Mouse (Mus musculus): ENCODE data around the gene Lpgat1. TPM values are rescaled to one million over a fixed set of nuclear protein-coding genes. Genes with fewer than 3 reads are reported as not detected.

Lpgat1 gene
- polyA plus RNA-seq, 1 experiment from 2014 or later = 35.8 TPM

- no peaks in the 10 kb centered on the region for H3K27me3 ChIP-seq
- no peaks in the 10 kb centered on the region; the same call in 1 of the 2 replicates for H3K36me3 ChIP-seq (replicated peaks)
- 81% methylated on average over 8 of the region's 8 CpGs for WGBS
- ATAC-seq (ENCODE audit: low FRiP score) = no peak
- no peaks in the 10 kb centered on the region for H3K4me1 ChIP-seq
- peaks cover 12% of the 10 kb centered on the region; the same call in 1 of the 2 replicates for H3K9me3 ChIP-seq
- H3K4me3 ChIP-seq (replicated peaks) = no peak overlapping the region
- H3K9ac ChIP-seq = no peak overlapping the region
- H3K27ac ChIP-seq = no peak overlapping the region
- no peak overlapping the region for H3K4me2 ChIP-seq
These were observed 75.4 kb downstream of the Lpgat1 start for GRCm38 (mm10) chr1:191792991-191793390.

GRCm38 (mm10) chr1:191793888-191794532 is 76.4 kb downstream of the Lpgat1 start:
- no peaks in the 10 kb centered on the region; the same call in 1 of the 2 replicates for H3K36me3 ChIP-seq (replicated peaks)
- WGBS = 87% methylated on average over 7 of the region's 7 CpGs
- no peak overlapping the region for H3K4me3 ChIP-seq (replicated peaks)
- peaks cover 11% of the 10 kb centered on the region; the same call in 1 of the 2 replicates for H3K9me3 ChIP-seq
- no peaks in the 10 kb centered on the region for H3K27me3 ChIP-seq
- no peak for ATAC-seq (ENCODE audit: low FRiP score)
- H3K27ac ChIP-seq = no peak overlapping the region
- H3K4me2 ChIP-seq = no peak overlapping the region
- H3K9ac ChIP-seq = no peak overlapping the region
- no peaks in the 10 kb centered on the region for H3K4me1 ChIP-seq

GRCm38 (mm10) chr1:191796238-191796896 is 78.7 kb downstream of the Lpgat1 start:
- 87% methylated on average over 4 of the region's 4 CpGs for WGBS
- no peak for ATAC-seq (ENCODE audit: low FRiP score)
- Histone ChIP-seq H3K27me3 (no peaks in the 10 kb centered on the region), H3K9ac (no peak overlapping the region), H3K27ac (no peak overlapping the region), H3K36me3 (replicated peaks) (no peaks in the 10 kb centered on the region), H3K4me1 (no peaks in the 10 kb centered on the region), H3K4me3 (replicated peaks) (no peak overlapping the region), H3K9me3 (no peaks in the 10 kb centered on the region), H3K4me2 (no peak overlapping the region)

GRCm38 (mm10) chr1:191802093-191802819 is 84.6 kb downstream of the Lpgat1 start:
- no peaks in the 10 kb centered on the region for H3K9me3 ChIP-seq
- H3K4me1 ChIP-seq = no peaks in the 10 kb centered on the region
- H3K4me3 ChIP-seq (replicated peaks) = no peak overlapping the region
- ATAC-seq (ENCODE audit: low FRiP score) = no peak
- no peaks in the 10 kb centered on the region for H3K36me3 ChIP-seq (replicated peaks)
- 69% methylated on average over 9 of the region's 9 CpGs for WGBS
- H3K4me2 ChIP-seq = no peak overlapping the region
- H3K27me3 ChIP-seq = no peaks in the 10 kb centered on the region
- H3K9ac ChIP-seq = no peak overlapping the region
- H3K27ac ChIP-seq = no peak overlapping the region

- Histone ChIP-seq H3K27ac (no peak overlapping the region), H3K9ac (no peak overlapping the region), H3K9me3 (no peaks in the 10 kb centered on the region), H3K4me2 (no peak overlapping the region), H3K4me1 (no peaks in the 10 kb centered on the region), H3K36me3 (replicated peaks) (no peaks in the 10 kb centered on the region), H3K27me3 (no peaks in the 10 kb centered on the region), H3K4me3 (replicated peaks) (no peak overlapping the region)
- no peak for ATAC-seq (ENCODE audit: low FRiP score)
- 81% methylated on average over 10 of the region's 10 CpGs for WGBS
These were observed 85.4 kb downstream of the Lpgat1 start for GRCm38 (mm10) chr1:191802820-191803655.

GRCm38 (mm10) chr1:191804747-191805146 is 87.1 kb downstream of the Lpgat1 start:
- Histone ChIP-seq H3K27ac (no peak overlapping the region), H3K4me1 (no peaks in the 10 kb centered on the region), H3K9me3 (no peaks in the 10 kb centered on the region), H3K9ac (no peak overlapping the region), H3K27me3 (no peaks in the 10 kb centered on the region), H3K4me2 (no peak overlapping the region), H3K4me3 (replicated peaks) (no peak overlapping the region), H3K36me3 (replicated peaks) (no peaks in the 10 kb centered on the region)
- WGBS = 71% methylated on average over 5 of the region's 5 CpGs
- ATAC-seq (ENCODE audit: low FRiP score) = no peak

GRCm38 (mm10) chr1:191805788-191806187 is 88.2 kb downstream of the Lpgat1 start:
- H3K9me3 ChIP-seq = no peaks in the 10 kb centered on the region
- no peak overlapping the region for H3K4me3 ChIP-seq (replicated peaks)
- H3K27me3 ChIP-seq = no peaks in the 10 kb centered on the region
- H3K9ac ChIP-seq = no peak overlapping the region
- H3K27ac ChIP-seq = no peak overlapping the region
- H3K4me2 ChIP-seq = no peak overlapping the region
- 82% methylated on average over 6 of the region's 6 CpGs for WGBS
- ATAC-seq (ENCODE audit: low FRiP score) = no peak
- no peaks in the 10 kb centered on the region for H3K4me1 ChIP-seq
- H3K36me3 ChIP-seq (replicated peaks) = no peaks in the 10 kb centered on the region

GRCm38 (mm10) chr1:191806740-191807139 is 89.1 kb downstream of the Lpgat1 start:
- H3K4me2 ChIP-seq = no peak overlapping the region
- no peak overlapping the region for H3K27ac ChIP-seq
- H3K36me3 ChIP-seq (replicated peaks) = no peaks in the 10 kb centered on the region
- no peak overlapping the region for H3K9ac ChIP-seq
- H3K4me3 ChIP-seq (replicated peaks) = no peak overlapping the region
- no peak for ATAC-seq (ENCODE audit: low FRiP score)
- 91% methylated on average over 4 of the region's 4 CpGs for WGBS
- H3K9me3 ChIP-seq = no peaks in the 10 kb centered on the region
- no peaks in the 10 kb centered on the region for H3K27me3 ChIP-seq
- H3K4me1 ChIP-seq = no peaks in the 10 kb centered on the region

- Histone ChIP-seq H3K4me1 (no peaks in the 10 kb centered on the region), H3K27me3 (no peaks in the 10 kb centered on the region), H3K4me3 (replicated peaks) (no peak overlapping the region), H3K9ac (no peak overlapping the region), H3K9me3 (no peaks in the 10 kb centered on the region), H3K4me2 (no peak overlapping the region), H3K27ac (no peak overlapping the region), H3K36me3 (replicated peaks) (no peaks in the 10 kb centered on the region)
- 93% methylated on average over 7 of the region's 7 CpGs for WGBS
- ATAC-seq (ENCODE audit: low FRiP score) = no peak
These were observed 90.3 kb downstream of the Lpgat1 start for GRCm38 (mm10) chr1:191807979-191808378.

- Histone ChIP-seq H3K27ac (no peak overlapping the region), H3K9me3 (no peaks in the 10 kb centered on the region), H3K27me3 (no peaks in the 10 kb centered on the region), H3K4me3 (replicated peaks) (no peak overlapping the region), H3K4me2 (no peak overlapping the region), H3K4me1 (no peaks in the 10 kb centered on the region), H3K36me3 (replicated peaks) (no peaks in the 10 kb centered on the region), H3K9ac (no peak overlapping the region)
- WGBS = 84% methylated on average over 12 of the region's 12 CpGs
- ATAC-seq (ENCODE audit: low FRiP score) = no peak
These were observed 91.1 kb downstream of the Lpgat1 start for GRCm38 (mm10) chr1:191808688-191809223.

GRCm38 (mm10) chr1:191811774-191812173 is 94.1 kb downstream of the Lpgat1 start:
- no peak for ATAC-seq (ENCODE audit: low FRiP score)
- H3K4me2 ChIP-seq = no peak overlapping the region
- 92% methylated on average over 12 of the region's 12 CpGs for WGBS
- H3K9me3 ChIP-seq = no peaks in the 10 kb centered on the region
- no peaks in the 10 kb centered on the region for H3K36me3 ChIP-seq (replicated peaks)
- no peaks in the 10 kb centered on the region for H3K27me3 ChIP-seq
- H3K4me1 ChIP-seq = no peaks in the 10 kb centered on the region
- no peak overlapping the region for H3K27ac ChIP-seq
- H3K9ac ChIP-seq = no peak overlapping the region
- no peak overlapping the region for H3K4me3 ChIP-seq (replicated peaks)

All from forebrain, embryonic 12.5 days (tissue).